Comparison of ENCODE assay signal across 27 mouse cellular contexts in the genomic region with DNA sequence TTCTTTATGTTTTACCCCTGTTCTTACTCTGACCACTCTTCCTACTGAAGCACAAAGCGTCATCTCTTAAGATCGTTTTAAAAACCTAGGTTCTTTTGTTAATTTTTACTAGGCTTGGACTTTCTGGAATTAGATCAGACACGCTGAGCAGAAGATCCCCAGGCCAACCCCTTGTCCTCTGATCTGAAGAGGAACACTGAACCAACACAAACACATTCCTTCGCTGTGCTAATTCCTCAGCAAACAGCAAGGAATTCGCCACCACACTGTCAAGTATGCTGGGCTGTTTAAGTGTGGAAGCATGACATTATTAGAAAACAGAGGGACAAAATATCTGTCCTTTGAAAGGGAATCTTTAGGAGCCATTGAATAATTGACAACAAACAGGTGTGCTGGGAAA.
DNase-seq lines count a peak whose midpoint lies in the region; ATAC-seq and TF ChIP-seq lines count a peak whose summit lies in the region.
"Had no signal": no experiment of that assay in that cellular context is flagged by ENCODE, and none has a peak within 500 bp of the region (broad histone marks: within the 10 kb centered on the region; RNA-seq: fewer than 3 reads in every experiment).

No protein-coding gene starts in this region.

- H3K4me3 ChIP-seq in heart, adult 2 months = no peak overlapping the region
- H3K4me3 ChIP-seq in lung, embryonic 14.5 days (ENCODE audit: low read depth, low read length) = no peak overlapping the region
- H3K4me3 ChIP-seq: erythroblast, embryonic 14.5 days; hindbrain, embryonic 10.5 days; hindbrain, embryonic 15.5 days; limb, embryonic 13.5 days; liver, embryonic 12.5 days; megakaryocyte, embryonic 14.5 days; midbrain, embryonic 13.5 days; neural tube, embryonic 15.5 days had no signal

- POLR2A ChIA-PET in Patski (lab: Charles Lee) = no interaction called here

- no peaks in the 10 kb centered on the region for H3K36me3 ChIP-seq in heart, adult 2 months (ENCODE audit: control insufficient read depth, insufficient read depth, low read length)
- H3K36me3 ChIP-seq in lung, embryonic 14.5 days (ENCODE audit: insufficient read depth) = no peaks in the 10 kb centered on the region
- H3K36me3 ChIP-seq: G1E; hindbrain, embryonic 10.5 days; hindbrain, embryonic 15.5 days; limb, embryonic 13.5 days; liver, embryonic 12.5 days; midbrain, embryonic 13.5 days; neural tube, embryonic 15.5 days had no signal

- DNase-seq in heart, adult 11 months = peak; percentile 36
- no peak for DNase-seq in heart, adult 2 months
- DNase-seq in lung, embryonic 14.5 days = peak; percentile 23
- no peak for DNase-seq in lung, adult 18-20 months
- no peak for DNase-seq in Patski (ENCODE audit: low read depth, low spot score)
- DNase-seq in yolk sac, embryonic 10.5 days (ENCODE audit: low spot score) = peak; percentile 72
- DNase-seq: adrenal gland, postnatal 14 days; cerebellum, adult 11 months; cerebellum, adult 9-10 months; cerebellum, postnatal 36 days; heart, postnatal 14 days; liver, postnatal 0 days; lung, postnatal 4 days; retina, postnatal 1 day; right cerebral cortex, postnatal 14 days had no signal

- ATAC-seq in lung, embryonic 14.5 days (ENCODE audit: insufficient read depth) = no peak
- ATAC-seq in Patski = peak; percentile 71
- no peak for ATAC-seq in monocyte, adult 5-6 weeks (replicated peaks; ENCODE audit: insufficient number of reproducible peaks, low FRiP score, low TSS enrichment, poor library complexity, severe bottlenecking)
- ATAC-seq: forebrain, embryonic 16.5 days; inflammation-experienced regulatory T-cells, adult 6 months; liver, embryonic 12.5 days; liver, postnatal 0 days; midbrain, embryonic 13.5 days had no signal

- CTCF ChIA-PET in Patski (lab: Charles Lee) = no interaction called here

- no peaks in the 10 kb centered on the region for H3K79me2 ChIP-seq in heart, adult 2 months (replicated peaks; ENCODE audit: control insufficient read depth, insufficient read depth, low read length)

- no peak for TF ChIP-seq CTCF in heart, adult 2 months (IDR thresholded peaks at IDR 0.05)
- TF ChIP-seq CTCF in lung, embryonic 14.5 days (IDR thresholded peaks at IDR 0.05; ENCODE audit: low read depth) = no peak
- no peak for TF ChIP-seq CTCF in Patski (IDR thresholded peaks at IDR 0.05)

- TF ChIP-seq EP300 in heart, adult 2 months (IDR thresholded peaks at IDR 0.05; ENCODE audit: insufficient read depth, low read depth, low read length) = no peak

- H3K9ac ChIP-seq in heart, adult 2 months (ENCODE audit: low read depth, low read length) = no peak overlapping the region
- no peak overlapping the region for H3K9ac ChIP-seq in lung, embryonic 14.5 days
- H3K9ac ChIP-seq: hindbrain, embryonic 15.5 days; limb, embryonic 13.5 days; liver, embryonic 12.5 days; liver, postnatal 0 days; midbrain, embryonic 13.5 days; neural tube, embryonic 15.5 days had no signal

- H3K4me1 ChIP-seq in heart, adult 2 months (ENCODE audit: control insufficient read depth, insufficient read depth, low read length) = no peaks in the 10 kb centered on the region
- 0 out of 2 replicates have a peak, but pooled peaks cover 10% of the 10 kb centered on the region for H3K4me1 ChIP-seq in lung, embryonic 14.5 days (ENCODE audit: insufficient read depth)
- H3K4me1 ChIP-seq: hindbrain, embryonic 10.5 days; hindbrain, embryonic 15.5 days; liver, embryonic 12.5 days; megakaryocyte, embryonic 14.5 days; midbrain, embryonic 13.5 days; neural tube, embryonic 15.5 days had no signal

- in situ Hi-C loops in Patski (cut with MboI; ENCODE audit: low pct_unique_long_range_greater_than_20kb) = no loop called here

- no peak overlapping the region for H3K27ac ChIP-seq in heart, adult 2 months
- H3K27ac ChIP-seq in lung, embryonic 14.5 days (ENCODE audit: low read depth) = no peak overlapping the region
- H3K27ac ChIP-seq: hindbrain, embryonic 10.5 days; hindbrain, embryonic 15.5 days; limb, embryonic 13.5 days; liver, embryonic 12.5 days; midbrain, embryonic 13.5 days; neural tube, embryonic 15.5 days had no signal

- no peaks in the 10 kb centered on the region for H3K27me3 ChIP-seq in heart, adult 2 months (ENCODE audit: control insufficient read depth, insufficient read depth, low read length)
- H3K27me3 ChIP-seq in lung, embryonic 14.5 days (ENCODE audit: insufficient read depth, low read length) = no peaks in the 10 kb centered on the region
- no peaks in the 10 kb centered on the region for H3K27me3 ChIP-seq in Patski
- H3K27me3 ChIP-seq: hindbrain, embryonic 15.5 days; limb, embryonic 13.5 days; liver, embryonic 12.5 days; megakaryocyte, embryonic 14.5 days; midbrain, embryonic 13.5 days; neural tube, embryonic 15.5 days had no signal

- H3K4me2 ChIP-seq in lung, embryonic 14.5 days = no peak overlapping the region
- H3K4me2 ChIP-seq: hindbrain, embryonic 15.5 days; limb, embryonic 13.5 days; liver, embryonic 12.5 days; midbrain, embryonic 13.5 days; neural tube, embryonic 15.5 days had no signal

- no peak for TF ChIP-seq POLR2A in heart, adult 2 months (IDR thresholded peaks at IDR 0.05; ENCODE audit: insufficient read depth, low read depth, low read length)

- H3K9me3 ChIP-seq in lung, embryonic 14.5 days (ENCODE audit: low read depth, low read length) = no peaks in the 10 kb centered on the region
- H3K9me3 ChIP-seq: hindbrain, embryonic 10.5 days; hindbrain, embryonic 15.5 days; limb, embryonic 13.5 days; liver, embryonic 12.5 days; megakaryocyte, embryonic 14.5 days; midbrain, embryonic 13.5 days; neural tube, embryonic 15.5 days had no signal

- WGBS in heart, adult 2 months = 62% methylated on average over 5 of the region's 5 CpGs
- WGBS in lung, embryonic 14.5 days = 41% methylated on average over 5 of the region's 5 CpGs

- intact Hi-C loops in heart, adult 2 months (cut with DNase I) = no loop called here

Comparison
In these comparisons a context has a peak if more than half of its experiments do, and no peak if none do; other contexts are left out.
1. DNase-seq: peak in heart, adult 11 months (single experiment), lung, embryonic 14.5 days (single experiment) and yolk sac, embryonic 10.5 days (single experiment); none in heart, adult 2 months (0 of 2), lung, adult 18-20 months (0 of 2) and Patski (single experiment).